Mouse (Mus musculus) limb, embryonic 11.5 days (tissue): ENCODE results near the gene Resp18. TPM values are rescaled to one million over a fixed set of nuclear protein-coding genes. Genes with fewer than 3 reads are reported as not detected.

Source experiments
- ATAC-seq: fragments of 200-750 bp; cut with Nextera tagmentation; 2 replicates; pipeline ENCODE4 v1.8.0; 2017; ENCODE audit warnings: low read depth; ENCODE audit not compliant: insufficient number of reproducible peaks, low FRiP score, low TSS enrichment
- DNase-seq: peaks from one replicate; pipeline ENCODE4 v3.0.0-alpha.2; 2015; ENCODE audit warnings: low spot score
- H3K27ac ChIP-seq: fragments of 300-500 bp; sonication (generic); replicated peaks from 2 replicates; pipeline ENCODE4 v1.5.1; 2014; ENCODE audit warnings: low read depth, mild to moderate bottlenecking, low read length
- H3K27me3 ChIP-seq: fragments of 300-500 bp; sonication (generic); 2 replicates; pipeline ENCODE4 v1.6.1; 2014; ENCODE audit warnings: mild to moderate bottlenecking, low read length, mixed read lengths; ENCODE audit not compliant: control insufficient read depth, insufficient read depth
- H3K36me3 ChIP-seq: fragments of 300-500 bp; sonication (generic); 2 replicates; pipeline ENCODE4 v1.6.1; 2014; ENCODE audit warnings: mild to moderate bottlenecking, low read length, moderate library complexity, mixed read lengths; ENCODE audit not compliant: control insufficient read depth, insufficient read depth
- H3K4me1 ChIP-seq: fragments of 300-500 bp; sonication (generic); 2 replicates; pipeline ENCODE4 v1.6.1; 2014; ENCODE audit warnings: low read length, mixed read lengths; ENCODE audit not compliant: control insufficient read depth, insufficient read depth
- H3K4me2 ChIP-seq: fragments of 300-500 bp; sonication (generic); 2 replicates; pipeline ENCODE4 v1.6.1; 2014; ENCODE audit warnings: low read depth, mild to moderate bottlenecking, moderate library complexity; ENCODE audit not compliant: severe bottlenecking
- H3K4me3 ChIP-seq: fragments of 300-500 bp; sonication (generic); 2 replicates; pipeline ENCODE4 v1.5.1; 2014; ENCODE audit warnings: low read depth, low read length
- H3K9ac ChIP-seq: fragments of 300-500 bp; sonication (generic); 2 replicates; pipeline ENCODE4 v1.6.1; 2014; ENCODE audit warnings: mild to moderate bottlenecking, low read length
- H3K9me3 ChIP-seq: fragments of 300-500 bp; sonication (generic); 2 replicates; pipeline ENCODE4 v1.6.1; 2016; ENCODE audit warnings: low read length; ENCODE audit not compliant: control insufficient read depth
- WGBS: fragments of 180-500 bp; shearing (Covaris S2); extraction: QIAGEN DNeasy Blood & Tissue Kit; methylation state at CpG from one replicate; pipeline ENCODE4 v1.1.7; 2014; 5-methylcytosine and 5-hydroxymethylcytosine counted together
- polyA plus RNA-seq: library from polyadenylated mRNA; unstranded; fragments of >200 nt; fragmentation: Nextera tagmentation; extraction: Ambion mirVana; gene quantifications from 2 replicates; pipeline ENCODE4 v1.2.1, GENCODE M21; 2014

Gene Resp18
- polyA plus RNA-seq, 1 experiment from 2014 or later: not detected

GRCm38 (mm10) chr1:75315456-75316365 is 37.5 kb upstream of the Resp18 start:
- Histone ChIP-seq H3K36me3 (peaks cover 15% of the 10 kb centered on the region), H3K27me3 (no peaks in the 10 kb centered on the region), H3K4me1 (peaks cover 5% of the 10 kb centered on the region; the same call in 1 of the 2 replicates), H3K4me3 (peak overlapping the region; percentile 65), H3K9me3 (no peaks in the 10 kb centered on the region), H3K9ac (peak overlapping the region; percentile 66; the same call in 1 of the 2 replicates), H3K4me2 (peak overlapping the region; percentile 79), H3K27ac (no peak overlapping the region)
- DNase-seq (no peak), ATAC-seq (no peak)
- 86% methylated on average over 29 of the region's 29 CpGs for WGBS

GRCm38 (mm10) chr1:75315011-75315410 is 36.8 kb upstream of the Resp18 start:
- H3K27ac ChIP-seq: no peak overlapping the region
- DNase-seq: no peak
- no peaks in the 10 kb centered on the region for H3K9me3 ChIP-seq
- no peak overlapping the region for H3K9ac ChIP-seq
- 93% methylated on average over 6 of the region's 6 CpGs for WGBS
- H3K4me3 ChIP-seq: no peak overlapping the region
- H3K4me1 ChIP-seq: peaks cover 5% of the 10 kb centered on the region; the same call in 1 of the 2 replicates
- no peak for ATAC-seq
- H3K4me2 ChIP-seq: no peak overlapping the region
- H3K27me3 ChIP-seq: no peaks in the 10 kb centered on the region
- peaks cover 15% of the 10 kb centered on the region for H3K36me3 ChIP-seq

- no peak overlapping the region for H3K9ac ChIP-seq
- H3K27me3 ChIP-seq: no peaks in the 10 kb centered on the region
- no peak overlapping the region for H3K27ac ChIP-seq
- H3K4me3 ChIP-seq: no peak overlapping the region
- H3K9me3 ChIP-seq: no peaks in the 10 kb centered on the region
- H3K4me1 ChIP-seq: peaks cover 5% of the 10 kb centered on the region; the same call in 1 of the 2 replicates
- 94% methylated on average over 6 of the region's 6 CpGs for whole genome bisulfite sequencing
- H3K36me3 ChIP-seq: peaks cover 15% of the 10 kb centered on the region
- no peak for DNase-seq
- H3K4me2 ChIP-seq: no peak overlapping the region
- no peak for ATAC-seq
These were observed 33.5 kb upstream of the Resp18 start for GRCm38 (mm10) chr1:75311694-75312093.

GRCm38 (mm10) chr1:75304662-75305061 is 26.4 kb upstream of the Resp18 start:
- no peaks in the 10 kb centered on the region for H3K4me1 ChIP-seq
- no peak for ATAC-seq
- DNase-seq: no peak
- no peak overlapping the region for H3K27ac ChIP-seq
- no peak overlapping the region for H3K9ac ChIP-seq
- H3K9me3 ChIP-seq: no peaks in the 10 kb centered on the region
- WGBS: 77% methylated on average over 2 of the region's 2 CpGs
- no peak overlapping the region for H3K4me2 ChIP-seq
- no peaks in the 10 kb centered on the region for H3K27me3 ChIP-seq
- no peak overlapping the region for H3K4me3 ChIP-seq
- no peaks in the 10 kb centered on the region for H3K36me3 ChIP-seq

- Histone ChIP-seq H3K4me3 (no peak overlapping the region), H3K27ac (no peak overlapping the region), H3K9me3 (no peaks in the 10 kb centered on the region), H3K4me1 (peaks cover 4% of the 10 kb centered on the region; the same call in 1 of the 2 replicates), H3K4me2 (no peak overlapping the region), H3K27me3 (no peaks in the 10 kb centered on the region), H3K36me3 (no peaks in the 10 kb centered on the region), H3K9ac (no peak overlapping the region)
- ATAC-seq: no peak
- 78% methylated on average over 5 of the region's 5 CpGs for WGBS
- no peak for DNase-seq
These were observed 16.1 kb upstream of the Resp18 start for GRCm38 (mm10) chr1:75294294-75294693.

- ATAC-seq (no peak), DNase-seq (no peak)
- WGBS: 81% methylated on average over 5 of the region's 5 CpGs
These were observed 15.1 kb upstream of the Resp18 start for GRCm38 (mm10) chr1:75293331-75293701.

GRCm38 (mm10) chr1:75292476-75293330 is 14.5 kb upstream of the Resp18 start:
- DNase-seq: no peak
- H3K4me1 ChIP-seq: peaks cover 4% of the 10 kb centered on the region; the same call in 1 of the 2 replicates
- no peaks in the 10 kb centered on the region for H3K27me3 ChIP-seq
- H3K36me3 ChIP-seq: no peaks in the 10 kb centered on the region
- no peak overlapping the region for H3K4me3 ChIP-seq
- H3K4me2 ChIP-seq: no peak overlapping the region
- H3K9ac ChIP-seq: no peak overlapping the region
- no peak overlapping the region for H3K27ac ChIP-seq
- no peaks in the 10 kb centered on the region for H3K9me3 ChIP-seq
- ATAC-seq: no peak
- WGBS: 67% methylated on average over 12 of the region's 12 CpGs

More at GRCm38 (mm10) chr1:75293331-75293701, 15.1 kb upstream of the Resp18 start:
- Histone ChIP-seq H3K9ac (no peak overlapping the region), H3K36me3 (no peaks in the 10 kb centered on the region), H3K9me3 (no peaks in the 10 kb centered on the region), H3K4me3 (no peak overlapping the region), H3K27ac (no peak overlapping the region), H3K27me3 (no peaks in the 10 kb centered on the region), H3K4me1 (peaks cover 4% of the 10 kb centered on the region; the same call in 1 of the 2 replicates), H3K4me2 (no peak overlapping the region)

GRCm38 (mm10) chr1:75291321-75291720 is 13.1 kb upstream of the Resp18 start:
- no peak overlapping the region for H3K27ac ChIP-seq
- WGBS: 86% methylated on average over 8 of the region's 8 CpGs
- no peaks in the 10 kb centered on the region for H3K9me3 ChIP-seq
- H3K27me3 ChIP-seq: no peaks in the 10 kb centered on the region
- H3K4me3 ChIP-seq: no peak overlapping the region
- ATAC-seq: no peak
- H3K4me2 ChIP-seq: no peak overlapping the region
- no peak overlapping the region for H3K9ac ChIP-seq
- DNase-seq: no peak
- peaks cover 4% of the 10 kb centered on the region; the same call in 1 of the 2 replicates for H3K4me1 ChIP-seq
- H3K36me3 ChIP-seq: no peaks in the 10 kb centered on the region
